Mouse (Mus musculus): ENCODE results near the gene Erc2.

GRCm38 (mm10) chr14:28476746-28477145 is 854.5 kb downstream of the Erc2 start:
- TF ChIP-seq CTCF (IDR thresholded peaks at IDR 0.05; ENCODE audit: low read depth, low read length), result no peak
- no peak for TF ChIP-seq POLR2A (IDR thresholded peaks at IDR 0.05; ENCODE audit: extremely low read depth, insufficient read depth, low read length)
